Mouse (Mus musculus): ENCODE results near the gene Wdhd1.
"Not testable (repeated sequence)": the region's sequence is repeated elsewhere in the genome, so short reads cannot be mapped to it uniquely, and the experiment has no call there.

Gene Wdhd1

DNA sequence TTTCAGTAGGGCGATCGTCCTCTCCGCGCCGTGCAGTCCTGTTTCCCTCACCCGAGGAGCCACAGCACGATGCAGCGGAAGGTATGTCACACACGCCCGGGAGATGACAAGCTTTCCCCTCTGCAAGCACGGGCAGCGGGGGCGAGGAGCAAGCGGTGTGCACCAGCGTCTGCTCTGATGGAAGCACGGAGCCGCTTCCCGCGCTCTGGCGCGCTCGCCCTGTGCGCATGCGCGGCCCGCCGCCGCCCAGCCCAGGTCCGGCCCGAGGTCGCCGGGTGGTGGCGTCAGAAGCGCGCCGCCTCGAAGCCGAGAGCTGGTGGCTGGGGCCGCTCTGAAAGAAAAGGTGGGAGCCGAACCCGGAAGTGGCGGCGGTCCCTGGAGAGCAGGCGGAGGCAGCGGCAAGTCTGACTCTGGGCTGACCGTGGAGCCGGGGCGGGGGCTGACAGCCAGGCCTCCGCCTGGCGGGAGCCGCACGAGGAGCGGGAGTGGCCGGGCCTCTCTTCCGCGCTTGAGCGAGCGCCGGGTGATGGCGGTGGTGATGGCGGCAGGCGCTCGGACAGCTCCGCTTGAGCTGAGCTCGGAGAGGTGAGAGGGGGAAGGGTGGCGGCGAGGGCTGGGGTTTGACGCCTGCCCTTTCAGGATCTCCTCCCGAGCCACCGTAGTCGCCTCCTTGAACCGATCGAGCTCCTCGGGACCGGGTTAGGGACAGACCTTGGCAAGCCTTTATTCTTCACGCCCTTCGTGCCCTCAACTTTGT lies at the start of gene Wdhd1, which contains the start of gene Socs4:
TSS of gene Wdhd1 (minus strand) at position 221 of the 757 bp plus-strand sequence.
TSS of gene Socs4 (plus strand) at position 295 of the 757 bp plus-strand sequence.
- DNase-seq (ENCODE audit: low spot score), result peak; percentile 96

DNA sequence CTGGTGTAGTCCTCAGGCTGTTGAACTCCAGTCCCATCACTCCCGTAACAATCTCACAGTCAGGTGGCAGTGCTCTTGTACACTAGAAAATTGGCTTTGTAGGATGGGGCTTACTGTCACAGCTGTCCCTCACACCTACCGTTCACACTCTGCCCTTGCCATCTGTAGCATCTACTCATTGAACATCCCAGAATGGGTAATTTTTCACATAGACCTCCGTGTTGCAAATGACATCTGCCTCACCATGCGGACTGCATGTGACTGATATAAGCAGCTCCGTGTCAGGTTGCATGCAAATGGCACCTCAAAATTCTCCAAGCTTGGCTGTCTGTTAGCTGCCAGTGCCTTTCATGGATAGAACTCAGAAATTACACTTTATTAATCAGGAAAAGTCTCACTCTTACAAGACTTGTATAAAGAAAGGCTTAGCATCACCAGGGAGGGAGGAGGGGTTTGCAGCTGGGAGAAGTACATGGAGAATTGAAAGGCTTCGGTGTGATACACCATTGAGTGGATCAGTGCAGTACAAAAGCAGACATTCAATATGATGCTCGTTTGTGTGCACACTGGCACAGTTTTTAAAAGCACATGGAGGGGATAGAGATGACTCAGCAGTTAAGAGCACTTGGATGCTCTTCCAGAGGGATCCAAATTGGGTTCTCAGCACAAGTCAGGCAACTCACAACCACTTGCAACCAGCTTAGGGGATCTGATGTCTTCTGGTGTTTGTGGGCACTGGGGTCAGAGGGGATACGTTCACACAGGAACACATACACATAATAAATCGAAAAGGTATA lies 49.5 kb upstream of the Wdhd1 start:
- no peak for DNase-seq (ENCODE audit: low spot score)

GRCm38 (mm10) chr14:47321581-47321980 lies 44.9 kb upstream of the Wdhd1 start:
- DNase-seq (ENCODE audit: low spot score), result not testable (repeated sequence)

- DNase-seq (ENCODE audit: low spot score), result no peak
These were observed 42.7 kb upstream of the Wdhd1 start for GRCm38 (mm10) chr14:47319362-47319761.

DNA sequence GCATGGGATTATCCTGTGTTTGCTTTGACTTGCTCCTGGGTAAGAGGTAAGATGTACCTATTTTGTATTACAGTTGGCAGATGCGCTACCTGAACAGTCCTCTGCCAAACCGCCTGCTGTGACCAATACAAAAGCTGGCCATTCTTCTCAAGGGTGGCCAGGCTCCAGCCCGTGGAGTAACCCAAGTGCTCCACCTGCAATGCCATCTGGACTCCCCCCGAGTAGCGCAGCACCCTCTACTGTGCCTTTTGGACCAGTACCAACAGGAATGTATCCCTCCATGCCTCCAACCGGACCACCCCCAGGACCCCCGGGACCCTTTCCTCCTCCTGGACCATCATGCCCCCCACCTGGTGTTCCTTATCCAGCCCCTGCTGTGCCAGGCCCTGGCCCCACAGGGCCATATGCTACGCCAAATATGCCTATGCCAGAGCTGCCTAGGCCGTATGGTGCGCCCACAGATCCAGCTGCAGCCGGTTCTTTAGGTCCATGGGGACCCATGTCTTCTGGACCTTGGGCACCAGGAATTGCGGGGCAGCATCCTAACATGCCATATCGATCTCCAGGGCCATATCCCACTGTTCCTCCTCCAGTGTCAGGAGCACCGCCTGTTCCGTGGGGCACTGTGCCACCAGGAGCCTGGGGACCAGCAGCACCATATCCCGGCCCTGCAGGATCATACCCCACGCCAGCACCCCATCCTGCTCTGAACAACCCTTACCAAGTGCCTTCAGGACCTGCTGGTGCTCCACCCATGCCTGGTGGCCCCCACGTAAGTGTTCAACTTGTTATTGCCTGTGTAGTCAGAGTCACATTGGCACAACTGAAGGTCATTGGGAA lies 33.9 kb upstream of the Wdhd1 start:
- DNase-seq (ENCODE audit: low spot score), result no peak

- no peak for DNase-seq (ENCODE audit: low spot score)
These were observed 32.4 kb upstream of the Wdhd1 start for GRCm38 (mm10) chr14:47309061-47309460.

DNA sequence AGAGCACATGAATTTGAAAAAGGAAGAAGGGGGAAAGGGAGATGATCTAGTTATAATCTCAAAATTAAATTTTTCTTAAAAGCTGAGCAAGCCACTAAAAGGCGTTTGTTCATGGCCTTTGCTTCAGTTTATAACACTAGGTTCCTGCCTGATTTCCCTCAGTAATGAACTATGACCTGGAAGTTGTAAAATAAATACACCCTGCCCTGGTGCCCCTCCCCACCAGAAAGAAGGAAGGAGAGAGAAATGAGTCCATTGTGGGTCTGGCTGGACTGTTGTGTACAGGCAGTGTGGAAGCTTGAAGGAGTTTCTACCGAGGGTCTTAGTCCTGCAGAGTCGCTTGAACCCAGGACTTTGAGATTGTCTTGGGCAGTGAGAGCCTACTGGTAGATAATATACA lies 31.0 kb upstream of the Wdhd1 start:
- DNase-seq (ENCODE audit: low spot score), result no peak

- no peak for DNase-seq (ENCODE audit: low spot score)
These were observed 29.3 kb upstream of the Wdhd1 start for GRCm38 (mm10) chr14:47305933-47306332.

DNA sequence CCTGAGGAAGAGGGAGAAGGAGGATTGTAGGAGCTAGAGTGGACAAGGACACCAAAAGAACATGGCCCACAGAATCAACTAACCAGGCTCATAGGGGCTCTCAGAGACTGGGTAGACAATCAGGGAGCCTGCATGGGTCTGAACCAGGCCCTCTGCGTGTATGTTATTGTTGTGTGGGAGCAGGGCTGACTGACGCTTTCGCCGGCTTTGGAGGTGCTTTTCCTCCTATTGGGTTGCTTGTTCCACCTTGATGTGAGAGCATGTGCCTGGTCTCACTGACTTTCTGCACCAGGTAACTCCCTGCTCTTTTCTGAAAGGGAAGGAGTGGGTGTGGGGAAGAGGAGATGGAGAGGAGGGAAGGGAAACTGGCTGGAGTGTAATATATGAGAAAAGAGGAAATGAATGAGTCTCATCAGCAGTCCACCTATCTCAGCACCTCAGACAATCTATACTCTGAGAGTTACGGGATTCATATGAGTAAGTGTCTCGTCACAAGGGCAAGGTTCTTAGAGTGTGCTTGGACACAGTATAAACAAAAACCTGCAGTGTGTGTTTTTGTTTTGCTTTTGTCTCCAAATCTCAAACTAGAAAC lies 28.3 kb upstream of the Wdhd1 start:
- no peak for DNase-seq (ENCODE audit: low spot score)

DNA sequence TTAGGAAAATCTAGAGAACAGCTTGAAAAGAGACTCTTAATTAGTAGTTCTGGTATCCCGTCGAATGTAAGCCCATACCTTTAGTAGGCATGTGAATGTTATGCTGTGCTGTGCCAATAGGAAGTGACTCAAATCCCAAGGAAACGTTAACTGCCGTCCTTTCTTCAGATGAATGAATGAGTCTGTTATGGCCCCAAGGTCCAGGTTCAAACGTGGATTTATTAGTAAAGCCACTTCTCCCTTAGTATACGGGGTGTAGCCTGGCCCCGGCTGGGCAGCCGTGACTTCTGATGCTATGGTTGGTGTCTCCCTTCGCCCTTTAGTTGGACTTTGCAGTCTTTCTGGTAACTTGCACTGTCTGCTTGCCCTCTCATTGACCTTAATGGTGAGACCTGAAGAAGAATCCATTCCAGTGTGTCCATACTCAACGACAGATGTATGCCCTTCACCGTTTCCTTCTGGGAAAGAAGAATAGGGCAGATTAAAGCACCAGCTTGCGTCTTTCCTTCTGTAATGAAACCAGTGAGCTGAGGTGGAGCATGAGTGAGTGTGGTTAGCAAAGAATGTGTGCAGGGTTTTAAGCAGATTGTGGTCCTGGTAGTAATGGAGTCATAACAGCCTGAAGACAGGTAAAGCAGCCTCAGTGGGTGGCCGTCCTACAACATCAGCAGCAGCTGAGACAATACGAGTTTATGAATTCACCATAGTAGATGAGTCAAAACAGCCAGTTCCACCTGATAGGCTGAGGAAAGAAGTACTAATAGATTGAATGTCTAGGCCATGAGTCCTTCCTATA lies 26.4 kb upstream of the Wdhd1 start:
- no peak for DNase-seq (ENCODE audit: low spot score)

- peak; percentile 32 for DNase-seq (ENCODE audit: low spot score)
These were observed 22.2 kb upstream of the Wdhd1 start for GRCm38 (mm10) chr14:47298819-47299261.

GRCm38 (mm10) chr14:47298408-47298792 lies 21.7 kb upstream of the Wdhd1 start:
- DNase-seq (ENCODE audit: low spot score), result no peak

DNA sequence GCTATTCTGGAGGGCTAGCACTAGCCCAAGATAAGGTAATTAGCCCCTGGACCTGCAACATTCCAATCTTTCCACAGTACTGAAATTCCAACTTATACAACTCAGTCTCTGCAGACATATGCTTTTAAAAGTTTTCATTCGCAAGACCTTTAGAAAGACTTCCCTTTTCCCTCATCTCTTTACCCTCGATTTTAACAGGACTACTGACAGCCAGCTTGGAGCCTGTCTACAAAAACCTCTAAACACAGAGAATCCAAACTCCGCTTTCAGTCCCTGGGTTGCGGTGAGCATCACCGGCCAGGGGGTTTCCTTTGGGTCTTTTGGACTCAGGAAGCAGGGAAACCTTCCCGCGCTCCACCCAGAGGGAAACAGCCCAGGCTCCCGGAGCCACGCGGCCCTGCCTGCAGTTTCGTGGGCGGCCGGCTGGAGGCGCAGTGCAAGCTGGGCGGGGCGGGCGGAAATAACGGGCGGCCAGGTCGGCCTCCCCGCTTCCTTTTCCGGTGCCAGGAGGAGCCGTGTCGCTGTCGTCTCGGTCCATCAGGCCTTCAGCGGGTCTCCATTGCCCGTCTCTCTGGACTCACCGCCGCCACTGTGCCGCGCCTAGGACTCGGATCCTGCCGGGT lies 21.2 kb upstream of the Wdhd1 start, which contains the start of gene Mapk1ip1l:
TSS of gene Mapk1ip1l (plus strand) at position 482 of the 623 bp plus-strand sequence.
- DNase-seq (ENCODE audit: low spot score), result peak; percentile 87

DNA sequence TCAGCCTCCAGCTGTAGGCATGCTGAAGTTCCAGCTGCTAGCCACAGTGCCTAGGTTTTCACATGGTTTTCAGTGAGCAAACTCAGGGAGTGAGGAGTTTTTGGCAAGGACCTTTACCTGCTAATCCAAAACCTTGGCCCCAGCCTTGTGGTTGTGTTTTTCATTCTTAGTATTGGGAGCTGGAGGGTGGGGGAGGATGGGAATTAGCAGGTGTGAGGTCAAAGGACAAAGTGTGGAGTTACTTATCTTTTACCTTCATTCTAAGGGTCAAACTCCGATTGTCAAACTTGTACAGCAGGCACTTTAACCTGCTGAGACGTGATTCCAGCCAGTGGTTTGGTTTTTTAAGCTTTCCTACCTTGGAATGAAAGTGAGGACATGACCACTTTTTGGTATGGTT lies 19.6 kb upstream of the Wdhd1 start:
- DNase-seq (ENCODE audit: low spot score), result no peak

- no peak for DNase-seq (ENCODE audit: low spot score)
These were observed 17.5 kb upstream of the Wdhd1 start for GRCm38 (mm10) chr14:47294136-47294535.

GRCm38 (mm10) chr14:47291772-47292171 lies 15.1 kb upstream of the Wdhd1 start:
- no peak for DNase-seq (ENCODE audit: low spot score)

- no peak for DNase-seq (ENCODE audit: low spot score)
These were observed 10.4 kb upstream of the Wdhd1 start for GRCm38 (mm10) chr14:47287021-47287420.

DNA sequence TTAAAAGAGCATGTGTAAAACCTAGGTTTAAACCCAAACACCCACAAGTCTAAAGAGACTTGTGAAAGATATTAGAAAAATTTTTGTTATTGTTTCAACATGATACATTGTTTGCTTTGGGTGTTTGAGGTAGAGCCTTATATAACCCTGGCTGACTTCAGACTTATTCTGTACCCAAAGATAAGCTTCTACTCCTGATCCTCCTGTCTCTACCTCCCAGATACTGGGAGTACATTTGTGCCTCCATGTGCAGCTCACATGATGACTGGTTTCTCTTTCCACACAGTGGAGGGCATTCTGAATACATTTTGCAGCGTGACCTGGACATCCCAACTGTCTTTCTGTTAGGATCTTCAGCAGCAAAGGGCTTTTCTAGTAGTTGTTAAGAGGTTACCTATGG lies 9.6 kb upstream of the Wdhd1 start:
- DNase-seq (ENCODE audit: low spot score), result no peak

- no peak for DNase-seq (ENCODE audit: low spot score)
These were observed 8.6 kb upstream of the Wdhd1 start for GRCm38 (mm10) chr14:47285271-47285670.

DNA sequence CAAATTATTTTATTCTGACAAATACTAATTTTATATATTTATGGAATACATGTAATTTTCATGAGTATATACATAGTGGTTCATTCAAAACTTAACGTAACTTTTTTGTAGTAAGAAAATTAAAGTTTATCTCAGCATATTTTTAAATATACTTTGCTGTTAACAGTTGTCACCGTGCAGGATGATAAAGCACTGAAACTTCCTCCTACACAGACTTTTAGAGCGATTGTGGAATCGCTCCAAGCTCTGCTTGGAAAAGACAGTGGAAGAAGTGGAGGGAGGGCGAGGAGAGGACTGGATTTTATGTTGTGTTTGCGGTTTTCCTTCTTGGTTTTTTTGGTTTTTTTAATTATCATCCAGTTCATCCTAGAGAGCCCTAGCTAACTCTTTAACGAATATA lies 6.9 kb upstream of the Wdhd1 start:
- no peak for DNase-seq (ENCODE audit: low spot score)

Data from T-cell, adult 2 months (primary cell).